Mouse (Mus musculus) intestine, embryonic 15.5 days (tissue): ENCODE results near the gene Sphkap. TPM values are rescaled to one million over a fixed set of nuclear protein-coding genes. Genes with fewer than 3 reads are reported as not detected.

Experiments used
- ATAC-seq: fragments of 200-750 bp; cut with Nextera tagmentation; 2 replicates; pipeline ENCODE4 v1.8.0; 2017; ENCODE audit warnings: moderate TSS enrichment, moderate library complexity
- H3K27ac ChIP-seq: fragments of 300-500 bp; sonication (generic); 2 replicates; pipeline ENCODE4 v1.5.1; 2015; ENCODE audit warnings: mild to moderate bottlenecking, inconsistent platforms
- H3K27me3 ChIP-seq: fragments of 300-500 bp; sonication (generic); replicated peaks from 2 replicates; pipeline ENCODE4 v1.6.1; 2015; ENCODE audit warnings: inconsistent platforms
- H3K36me3 ChIP-seq: fragments of 300-500 bp; sonication (generic); 2 replicates; pipeline ENCODE4 v1.6.1; 2015; ENCODE audit warnings: inconsistent platforms
- H3K4me1 ChIP-seq: fragments of 300-500 bp; sonication (generic); replicated peaks from 2 replicates; pipeline ENCODE4 v1.6.1; 2015; ENCODE audit warnings: inconsistent platforms
- H3K4me2 ChIP-seq: fragments of 300-500 bp; sonication (generic); replicated peaks from 2 replicates; pipeline ENCODE4 v1.6.1; 2015; ENCODE audit warnings: mild to moderate bottlenecking, inconsistent platforms
- H3K4me3 ChIP-seq: fragments of 300-500 bp; sonication (generic); replicated peaks from 2 replicates; pipeline ENCODE4 v1.5.1; 2015; ENCODE audit warnings: inconsistent platforms
- H3K9ac ChIP-seq: fragments of 300-500 bp; sonication (generic); 2 replicates; pipeline ENCODE4 v1.6.1; 2015; ENCODE audit warnings: inconsistent platforms
- H3K9me3 ChIP-seq: fragments of 300-500 bp; sonication (generic); 2 replicates; pipeline ENCODE4 v1.6.1; 2016; ENCODE audit warnings: inconsistent platforms
- WGBS: fragments of 180-500 bp; shearing (Covaris S2); methylation state at CpG from one replicate; pipeline ENCODE4 v1.1.7; 2015; 5-methylcytosine and 5-hydroxymethylcytosine counted together
- polyA plus RNA-seq: library from polyadenylated mRNA; unstranded; fragments of >200 nt; fragmentation: Nextera tagmentation; extraction: Ambion mirVana; gene quantifications from 2 replicates; pipeline ENCODE4 v1.2.1, GENCODE M21; 2015

Gene Sphkap
- polyA plus RNA-seq, 1 experiment from 2014 or later = 1.4 TPM

GRCm38 (mm10) chr1:83362168-83362567 is 45.8 kb downstream of the Sphkap start:
- ATAC-seq = no peak
- no peak overlapping the region for H3K9ac ChIP-seq
- no peaks in the 10 kb centered on the region for H3K9me3 ChIP-seq
- no peaks in the 10 kb centered on the region for H3K4me1 ChIP-seq
- H3K27me3 ChIP-seq = no peaks in the 10 kb centered on the region
- WGBS = 88% methylated on average over 6 of the region's 6 CpGs
- no peak overlapping the region for H3K4me2 ChIP-seq
- H3K27ac ChIP-seq = no peak overlapping the region
- H3K4me3 ChIP-seq = no peak overlapping the region
- no peaks in the 10 kb centered on the region for H3K36me3 ChIP-seq

- Histone ChIP-seq H3K27me3 (no peaks in the 10 kb centered on the region), H3K36me3 (no peaks in the 10 kb centered on the region), H3K27ac (no peak overlapping the region), H3K4me3 (no peak overlapping the region), H3K4me1 (no peaks in the 10 kb centered on the region), H3K9ac (no peak overlapping the region), H3K9me3 (no peaks in the 10 kb centered on the region), H3K4me2 (no peak overlapping the region)
- 84% methylated on average over 1 of the region's 1 CpGs for WGBS
- ATAC-seq = no peak
Measured at GRCm38 (mm10) chr1:83346453-83346852, 61.5 kb downstream of the Sphkap start.

- ATAC-seq = no peak
Measured at GRCm38 (mm10) chr1:83345572-83345971, 62.4 kb downstream of the Sphkap start.

GRCm38 (mm10) chr1:83345069-83345468 is 62.9 kb downstream of the Sphkap start:
- H3K27me3 ChIP-seq = no peaks in the 10 kb centered on the region
- no peak overlapping the region for H3K4me2 ChIP-seq
- no peak for ATAC-seq
- no peak overlapping the region for H3K27ac ChIP-seq
- no peak overlapping the region for H3K9ac ChIP-seq
- H3K4me1 ChIP-seq = no peaks in the 10 kb centered on the region
- 51% methylated on average over 3 of the region's 3 CpGs for WGBS
- H3K36me3 ChIP-seq = no peaks in the 10 kb centered on the region
- no peaks in the 10 kb centered on the region for H3K9me3 ChIP-seq
- H3K4me3 ChIP-seq = no peak overlapping the region

More at GRCm38 (mm10) chr1:83345572-83345971, 62.4 kb downstream of the Sphkap start:
- H3K9me3 ChIP-seq = no peaks in the 10 kb centered on the region
- H3K36me3 ChIP-seq = no peaks in the 10 kb centered on the region
- H3K4me3 ChIP-seq = no peak overlapping the region
- H3K9ac ChIP-seq = no peak overlapping the region
- H3K27ac ChIP-seq = no peak overlapping the region
- no peaks in the 10 kb centered on the region for H3K4me1 ChIP-seq
- H3K27me3 ChIP-seq = no peaks in the 10 kb centered on the region
- WGBS = 81% methylated on average over 14 of the region's 14 CpGs
- H3K4me2 ChIP-seq = no peak overlapping the region

GRCm38 (mm10) chr1:83342726-83343250 is 65.2 kb downstream of the Sphkap start:
- Histone ChIP-seq H3K27me3 (no peaks in the 10 kb centered on the region), H3K9me3 (no peaks in the 10 kb centered on the region), H3K36me3 (no peaks in the 10 kb centered on the region), H3K9ac (no peak overlapping the region), H3K4me1 (no peaks in the 10 kb centered on the region), H3K27ac (no peak overlapping the region), H3K4me2 (no peak overlapping the region), H3K4me3 (no peak overlapping the region)
- 79% methylated on average over 4 of the region's 4 CpGs for WGBS
- no peak for ATAC-seq

GRCm38 (mm10) chr1:83339358-83339757 is 68.6 kb downstream of the Sphkap start:
- Histone ChIP-seq H3K4me1 (no peaks in the 10 kb centered on the region), H3K36me3 (no peaks in the 10 kb centered on the region), H3K4me2 (no peak overlapping the region), H3K9me3 (no peaks in the 10 kb centered on the region), H3K9ac (no peak overlapping the region), H3K27ac (no peak overlapping the region), H3K4me3 (no peak overlapping the region), H3K27me3 (no peaks in the 10 kb centered on the region)
- ATAC-seq = no peak
- WGBS = 83% methylated on average over 3 of the region's 3 CpGs

- Histone ChIP-seq H3K9me3 (no peaks in the 10 kb centered on the region), H3K27ac (no peak overlapping the region), H3K9ac (no peak overlapping the region), H3K36me3 (no peaks in the 10 kb centered on the region), H3K4me3 (no peak overlapping the region), H3K4me2 (no peak overlapping the region), H3K27me3 (no peaks in the 10 kb centered on the region), H3K4me1 (no peaks in the 10 kb centered on the region)
- WGBS = 24% methylated on average over 4 of the region's 4 CpGs
- no peak for ATAC-seq
Measured at GRCm38 (mm10) chr1:83316917-83317316, 91.1 kb downstream of the Sphkap start.

GRCm38 (mm10) chr1:83315146-83315545 is 92.9 kb downstream of the Sphkap start:
- H3K27ac ChIP-seq = no peak overlapping the region
- no peak overlapping the region for H3K4me2 ChIP-seq
- no peaks in the 10 kb centered on the region for H3K4me1 ChIP-seq
- no peaks in the 10 kb centered on the region for H3K27me3 ChIP-seq
- H3K36me3 ChIP-seq = no peaks in the 10 kb centered on the region
- H3K4me3 ChIP-seq = no peak overlapping the region
- H3K9ac ChIP-seq = no peak overlapping the region
- H3K9me3 ChIP-seq = no peaks in the 10 kb centered on the region
- WGBS = 79% methylated on average over 9 of the region's 9 CpGs
- ATAC-seq = no peak

GRCm38 (mm10) chr1:83311607-83312295 is 96.2 kb downstream of the Sphkap start:
- 90% methylated on average over 6 of the region's 6 CpGs for WGBS
- Histone ChIP-seq H3K36me3 (no peaks in the 10 kb centered on the region), H3K4me2 (no peak overlapping the region), H3K9ac (no peak overlapping the region), H3K9me3 (no peaks in the 10 kb centered on the region), H3K4me3 (no peak overlapping the region), H3K27me3 (no peaks in the 10 kb centered on the region), H3K4me1 (no peaks in the 10 kb centered on the region), H3K27ac (no peak overlapping the region)
- no peak for ATAC-seq

GRCm38 (mm10) chr1:83297137-83298076 is 110.6 kb downstream of the Sphkap start:
- Histone ChIP-seq H3K4me3 (no peak overlapping the region), H3K27ac (no peak overlapping the region), H3K27me3 (no peaks in the 10 kb centered on the region), H3K4me2 (no peak overlapping the region), H3K4me1 (no peaks in the 10 kb centered on the region), H3K9ac (no peak overlapping the region), H3K36me3 (no peaks in the 10 kb centered on the region), H3K9me3 (no peaks in the 10 kb centered on the region)
- WGBS = 81% methylated on average over 6 of the region's 6 CpGs
- ATAC-seq = no peak

GRCm38 (mm10) chr1:83285866-83286265 is 122.1 kb downstream of the Sphkap start:
- Histone ChIP-seq H3K4me2 (no peak overlapping the region), H3K4me1 (no peaks in the 10 kb centered on the region), H3K9ac (no peak overlapping the region), H3K9me3 (no peaks in the 10 kb centered on the region), H3K27me3 (no peaks in the 10 kb centered on the region), H3K27ac (no peak overlapping the region), H3K36me3 (no peaks in the 10 kb centered on the region), H3K4me3 (no peak overlapping the region)
- ATAC-seq = no peak
- WGBS = 67% methylated on average over 7 of the region's 7 CpGs

GRCm38 (mm10) chr1:83277044-83277443 is 131.0 kb downstream of the Sphkap start:
- WGBS = 90% methylated on average over 11 of the region's 11 CpGs
- ATAC-seq = no peak
- no peaks in the 10 kb centered on the region for H3K36me3 ChIP-seq
- no peaks in the 10 kb centered on the region for H3K9me3 ChIP-seq
- no peak overlapping the region for H3K9ac ChIP-seq
- no peaks in the 10 kb centered on the region for H3K27me3 ChIP-seq
- no peak overlapping the region for H3K27ac ChIP-seq
- no peak overlapping the region for H3K4me3 ChIP-seq
- no peaks in the 10 kb centered on the region for H3K4me1 ChIP-seq
- H3K4me2 ChIP-seq = no peak overlapping the region
